Mouse (Mus musculus): Measurements from ENCODE around the gene Ssh3. TPM values are rescaled to one million over a fixed set of nuclear protein-coding genes. Genes with fewer than 3 reads are reported as not detected.

Gene Ssh3
- polyA plus RNA-seq, 1 experiment from 2014 or later, result 14.0 TPM

DNA sequence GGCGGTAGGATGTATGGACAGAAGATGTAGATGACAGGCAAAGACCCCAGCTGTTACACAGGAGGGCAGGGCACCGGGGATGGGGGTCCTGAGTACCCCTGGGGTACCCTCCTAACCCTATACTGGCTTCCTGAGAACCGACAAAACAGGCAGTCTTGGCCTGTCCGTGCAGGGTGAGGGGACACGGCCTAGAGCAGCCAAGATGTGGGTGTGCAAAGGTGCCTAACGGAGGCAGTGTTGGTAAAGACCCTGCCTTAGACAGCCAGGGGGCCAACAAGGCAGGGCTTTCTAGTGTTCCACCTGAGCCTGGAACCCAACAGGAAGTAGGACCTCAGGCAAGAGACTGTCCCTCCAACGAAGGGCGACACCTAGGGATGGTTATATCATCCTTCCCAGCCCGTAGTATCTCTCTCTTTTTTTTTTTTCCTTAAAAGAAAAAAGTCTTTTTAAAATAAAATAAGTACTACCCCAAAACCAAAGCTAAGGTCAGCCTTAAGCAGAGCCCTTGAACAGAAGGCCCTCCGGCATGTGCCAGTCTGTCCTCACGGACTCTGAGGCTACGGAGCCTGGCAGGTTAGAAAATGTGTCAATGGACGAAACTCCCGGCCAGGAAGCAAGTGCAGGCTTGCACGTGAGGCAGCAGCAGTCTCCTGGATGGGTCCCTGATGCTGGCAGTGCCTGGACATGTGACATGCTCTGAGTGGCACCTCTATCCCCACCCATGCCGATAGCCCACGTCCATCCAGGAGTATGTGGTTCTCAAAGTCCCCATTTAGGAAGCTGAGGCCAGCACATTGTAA lies 29.5 kb upstream of the Ssh3 start:
- WGBS, result 95% methylated on average over 17 of the region's 17 CpGs
- H3K4me1 ChIP-seq (ENCODE audit: control insufficient read depth, insufficient read depth, low read length), result peaks cover 35% of the 10 kb centered on the region

GRCm38 (mm10) chr19:4297851-4298250 lies 28.9 kb upstream of the Ssh3 start:
- H3K4me2 ChIP-seq (ENCODE audit: low read depth, low read length), result no peak overlapping the region

More for the DNA sequence above, 29.5 kb upstream of the Ssh3 start:
- Histone ChIP-seq H3K27ac (ENCODE audit: low read depth, low read length) (no peak overlapping the region), H3K9ac (replicated peaks; ENCODE audit: low read depth, low read length) (no peak overlapping the region), H3K4me2 (ENCODE audit: low read depth, low read length) (no peak overlapping the region), H3K36me3 (ENCODE audit: control insufficient read depth, insufficient read depth, low read length) (no peaks in the 10 kb centered on the region), H3K4me3 (ENCODE audit: low read depth, low read length) (no peak overlapping the region), H3K27me3 (ENCODE audit: control insufficient read depth, insufficient read depth, low read length) (no peaks in the 10 kb centered on the region), H3K9me3 (ENCODE audit: control insufficient read depth, low read length) (no peaks in the 10 kb centered on the region)
- no peak for ATAC-seq (ENCODE audit: low read depth)

GRCm38 (mm10) chr19:4296611-4297010 lies 27.6 kb upstream of the Ssh3 start:
- Histone ChIP-seq H3K9ac (replicated peaks; ENCODE audit: low read depth, low read length) (no peak overlapping the region), H3K4me1 (ENCODE audit: control insufficient read depth, insufficient read depth, low read length) (peaks cover 16% of the 10 kb centered on the region), H3K27ac (ENCODE audit: low read depth, low read length) (no peak overlapping the region), H3K27me3 (ENCODE audit: control insufficient read depth, insufficient read depth, low read length) (no peaks in the 10 kb centered on the region), H3K4me2 (ENCODE audit: low read depth, low read length) (no peak overlapping the region), H3K9me3 (ENCODE audit: control insufficient read depth, low read length) (no peaks in the 10 kb centered on the region), H3K36me3 (ENCODE audit: control insufficient read depth, insufficient read depth, low read length) (peaks cover 15% of the 10 kb centered on the region; the same call in 1 of the 2 replicates), H3K4me3 (ENCODE audit: low read depth, low read length) (no peak overlapping the region)
- ATAC-seq (ENCODE audit: low read depth), result no peak
- WGBS, result 93% methylated on average over 2 of the region's 2 CpGs

More at GRCm38 (mm10) chr19:4297851-4298250, 28.9 kb upstream of the Ssh3 start:
- no peak overlapping the region for H3K27ac ChIP-seq (ENCODE audit: low read depth, low read length)
- no peak for ATAC-seq (ENCODE audit: low read depth)
- peaks cover 29% of the 10 kb centered on the region for H3K4me1 ChIP-seq (ENCODE audit: control insufficient read depth, insufficient read depth, low read length)
- H3K9me3 ChIP-seq (ENCODE audit: control insufficient read depth, low read length), result no peaks in the 10 kb centered on the region
- H3K36me3 ChIP-seq (ENCODE audit: control insufficient read depth, insufficient read depth, low read length), result peaks cover 3% of the 10 kb centered on the region; the same call in 1 of the 2 replicates
- no peak overlapping the region for H3K4me3 ChIP-seq (ENCODE audit: low read depth, low read length)
- H3K9ac ChIP-seq (replicated peaks; ENCODE audit: low read depth, low read length), result no peak overlapping the region
- WGBS, result 94% methylated on average over 5 of the region's 5 CpGs
- no peaks in the 10 kb centered on the region for H3K27me3 ChIP-seq (ENCODE audit: control insufficient read depth, insufficient read depth, low read length)

GRCm38 (mm10) chr19:4295391-4295790 lies 26.4 kb upstream of the Ssh3 start:
- Histone ChIP-seq H3K27me3 (ENCODE audit: control insufficient read depth, insufficient read depth, low read length) (no peaks in the 10 kb centered on the region), H3K27ac (ENCODE audit: low read depth, low read length) (no peak overlapping the region), H3K4me3 (ENCODE audit: low read depth, low read length) (no peak overlapping the region), H3K9ac (replicated peaks; ENCODE audit: low read depth, low read length) (no peak overlapping the region), H3K9me3 (ENCODE audit: control insufficient read depth, low read length) (no peaks in the 10 kb centered on the region), H3K4me1 (ENCODE audit: control insufficient read depth, insufficient read depth, low read length) (peaks cover 4% of the 10 kb centered on the region), H3K4me2 (ENCODE audit: low read depth, low read length) (no peak overlapping the region), H3K36me3 (ENCODE audit: control insufficient read depth, insufficient read depth, low read length) (peaks cover 27% of the 10 kb centered on the region)
- ATAC-seq (ENCODE audit: low read depth), result no peak
- WGBS, result 87% methylated on average over 4 of the region's 4 CpGs

DNA sequence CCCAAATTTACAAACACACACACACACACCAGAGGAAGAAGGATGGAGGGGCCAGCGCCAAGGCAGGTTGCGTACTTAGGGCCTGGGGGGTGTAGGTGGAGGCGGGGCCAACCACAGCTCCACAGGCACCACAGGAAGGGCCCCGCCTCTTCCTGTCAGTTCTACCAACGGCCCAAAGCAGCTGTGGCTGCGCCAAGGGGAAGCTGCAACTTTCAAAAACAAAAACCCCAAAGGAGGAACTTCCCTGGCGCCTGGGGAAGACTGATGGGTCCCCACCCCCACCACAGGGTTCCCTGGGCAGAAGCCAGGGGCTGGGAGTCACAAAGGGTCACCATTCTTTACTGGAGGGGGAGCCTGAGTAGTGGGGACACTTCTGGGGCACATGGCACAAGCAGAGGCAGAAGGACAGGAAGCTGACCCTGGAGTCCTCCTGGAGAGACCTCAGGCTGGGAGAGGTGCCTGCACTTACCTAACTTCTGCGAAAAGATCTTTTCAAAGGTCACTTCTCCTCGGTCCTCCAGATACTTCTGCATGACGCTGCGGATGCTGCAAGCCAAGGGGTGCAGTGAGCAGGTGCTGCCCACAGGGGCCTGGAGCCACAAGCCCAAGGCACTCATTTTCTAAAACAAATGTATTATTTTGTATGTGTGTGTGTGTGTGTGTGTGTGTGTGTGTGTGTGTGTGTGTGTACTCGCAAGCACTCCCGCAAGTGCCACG lies 25.6 kb upstream of the Ssh3 start:
- Histone ChIP-seq H3K4me1 (ENCODE audit: control insufficient read depth, insufficient read depth, low read length) (no peaks in the 10 kb centered on the region), H3K36me3 (ENCODE audit: control insufficient read depth, insufficient read depth, low read length) (peaks cover 34% of the 10 kb centered on the region)
- 72% methylated on average over 14 of the region's 14 CpGs for WGBS

DNA sequence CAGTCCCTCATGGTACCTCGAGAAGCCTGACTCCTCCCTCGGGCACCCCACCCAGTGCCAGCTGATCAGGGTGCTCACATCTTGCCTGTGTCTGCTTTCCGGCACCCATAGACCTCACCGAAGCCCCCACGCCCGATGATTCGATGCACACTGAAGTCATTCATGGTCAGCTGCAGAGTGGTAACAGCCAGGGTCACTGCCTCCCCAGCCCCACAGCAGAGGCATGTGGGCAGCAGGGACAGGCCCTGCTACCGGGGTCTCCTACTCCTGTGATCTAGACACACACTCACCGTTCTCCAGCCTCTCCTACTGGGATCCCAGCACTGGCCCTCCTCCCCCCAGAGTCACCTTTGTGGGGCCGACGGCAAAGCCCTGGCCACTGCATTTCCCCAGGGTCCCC lies 22.2 kb upstream of the Ssh3 start:
- Histone ChIP-seq H3K9me3 (ENCODE audit: control insufficient read depth, low read length) (no peaks in the 10 kb centered on the region), H3K27me3 (ENCODE audit: control insufficient read depth, insufficient read depth, low read length) (no peaks in the 10 kb centered on the region), H3K4me2 (ENCODE audit: low read depth, low read length) (no peak overlapping the region), H3K9ac (replicated peaks; ENCODE audit: low read depth, low read length) (no peak overlapping the region), H3K36me3 (ENCODE audit: control insufficient read depth, insufficient read depth, low read length) (peaks cover 56% of the 10 kb centered on the region), H3K4me3 (ENCODE audit: low read depth, low read length) (no peak overlapping the region), H3K27ac (ENCODE audit: low read depth, low read length) (no peak overlapping the region), H3K4me1 (ENCODE audit: control insufficient read depth, insufficient read depth, low read length) (no peaks in the 10 kb centered on the region)
- 93% methylated on average over 11 of the region's 11 CpGs for WGBS
- ATAC-seq (ENCODE audit: low read depth), result no peak

More for the DNA sequence above, 25.6 kb upstream of the Ssh3 start:
- Histone ChIP-seq H3K27ac (ENCODE audit: low read depth, low read length) (no peak overlapping the region), H3K4me3 (ENCODE audit: low read depth, low read length) (no peak overlapping the region), H3K27me3 (ENCODE audit: control insufficient read depth, insufficient read depth, low read length) (no peaks in the 10 kb centered on the region), H3K4me2 (ENCODE audit: low read depth, low read length) (no peak overlapping the region), H3K9ac (replicated peaks; ENCODE audit: low read depth, low read length) (no peak overlapping the region), H3K9me3 (ENCODE audit: control insufficient read depth, low read length) (no peaks in the 10 kb centered on the region)
- no peak for ATAC-seq (ENCODE audit: low read depth)

- no peak for ATAC-seq (ENCODE audit: low read depth)
- H3K4me2 ChIP-seq (ENCODE audit: low read depth, low read length), result no peak overlapping the region
- WGBS, result 70% methylated on average over 15 of the region's 15 CpGs
- no peaks in the 10 kb centered on the region for H3K27me3 ChIP-seq (ENCODE audit: control insufficient read depth, insufficient read depth, low read length)
- H3K9me3 ChIP-seq (ENCODE audit: control insufficient read depth, low read length), result no peaks in the 10 kb centered on the region
- H3K36me3 ChIP-seq (ENCODE audit: control insufficient read depth, insufficient read depth, low read length), result peaks cover 59% of the 10 kb centered on the region
- H3K9ac ChIP-seq (replicated peaks; ENCODE audit: low read depth, low read length), result no peak overlapping the region
- no peak overlapping the region for H3K4me3 ChIP-seq (ENCODE audit: low read depth, low read length)
- no peak overlapping the region for H3K27ac ChIP-seq (ENCODE audit: low read depth, low read length)
- no peaks in the 10 kb centered on the region for H3K4me1 ChIP-seq (ENCODE audit: control insufficient read depth, insufficient read depth, low read length)
Observed at GRCm38 (mm10) chr19:4290749-4291148, 21.8 kb upstream of the Ssh3 start.

DNA sequence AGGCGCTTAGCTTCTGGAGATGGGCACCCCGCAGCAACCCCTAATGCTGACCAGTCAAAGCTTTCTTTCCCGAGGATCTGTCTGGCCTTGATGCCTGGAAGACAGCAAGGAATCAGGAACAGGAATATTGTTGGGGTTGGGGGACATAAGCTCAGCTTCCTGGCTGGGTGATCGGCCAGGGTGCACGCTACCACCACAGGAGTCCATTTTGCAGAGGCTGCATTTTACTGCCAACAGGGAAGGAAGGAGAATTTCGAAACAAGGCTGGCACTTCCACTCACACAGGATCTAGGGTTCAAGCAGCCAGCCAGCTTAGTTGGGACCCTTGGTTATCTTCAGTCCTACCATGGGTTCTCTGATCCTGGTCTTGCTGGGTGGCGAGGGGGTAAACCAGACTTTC lies 14.7 kb upstream of the Ssh3 start:
- Histone ChIP-seq H3K4me1 (ENCODE audit: control insufficient read depth, insufficient read depth, low read length) (no peaks in the 10 kb centered on the region), H3K27me3 (ENCODE audit: control insufficient read depth, insufficient read depth, low read length) (no peaks in the 10 kb centered on the region), H3K4me3 (ENCODE audit: low read depth, low read length) (peak overlapping the region; percentile 58), H3K36me3 (ENCODE audit: control insufficient read depth, insufficient read depth, low read length) (peaks cover 21% of the 10 kb centered on the region), H3K4me2 (ENCODE audit: low read depth, low read length) (peak overlapping the region; percentile 66; the same call in 1 of the 2 replicates), H3K9me3 (ENCODE audit: control insufficient read depth, low read length) (no peaks in the 10 kb centered on the region), H3K27ac (ENCODE audit: low read depth, low read length) (no peak overlapping the region), H3K9ac (replicated peaks; ENCODE audit: low read depth, low read length) (no peak overlapping the region)
- ATAC-seq (ENCODE audit: low read depth), result no peak
- WGBS, result 52% methylated on average over 7 of the region's 7 CpGs

Data from neural tube, embryonic 14.5 days (tissue).